Mouse (Mus musculus): ENCODE measurements around the gene Mrps27. TPM values are rescaled to one million over a fixed set of nuclear protein-coding genes. Genes with fewer than 3 reads are reported as not detected.

The Mrps27 gene
- total RNA-seq, 1 experiment from 2014 or later, result 5.2 TPM

- ATAC-seq (ENCODE audit: extremely low read depth, insufficient number of reproducible peaks, low FRiP score, poor library complexity, severe bottlenecking), result no peak
Observed at GRCm38 (mm10) chr13:99343876-99344598, 549 bp upstream of the Mrps27 start.

- ATAC-seq (ENCODE audit: extremely low read depth, insufficient number of reproducible peaks, low FRiP score, poor library complexity, severe bottlenecking), result no peak
Observed at GRCm38 (mm10) chr13:99350009-99350408, 5.4 kb downstream of the Mrps27 start.

GRCm38 (mm10) chr13:99351186-99351585, 6.6 kb downstream of the Mrps27 start:
- ATAC-seq (ENCODE audit: extremely low read depth, insufficient number of reproducible peaks, low FRiP score, poor library complexity, severe bottlenecking), result no peak

- no peak for ATAC-seq (ENCODE audit: extremely low read depth, insufficient number of reproducible peaks, low FRiP score, poor library complexity, severe bottlenecking)
Observed at GRCm38 (mm10) chr13:99351596-99351995, 7.0 kb downstream of the Mrps27 start.

GRCm38 (mm10) chr13:99352758-99353489, 8.3 kb downstream of the Mrps27 start:
- ATAC-seq (ENCODE audit: extremely low read depth, insufficient number of reproducible peaks, low FRiP score, poor library complexity, severe bottlenecking), result peak; percentile 99

GRCm38 (mm10) chr13:99353490-99353851, 8.9 kb downstream of the Mrps27 start:
- no peak for ATAC-seq (ENCODE audit: extremely low read depth, insufficient number of reproducible peaks, low FRiP score, poor library complexity, severe bottlenecking)

GRCm38 (mm10) chr13:99355072-99355471, 10.5 kb downstream of the Mrps27 start:
- ATAC-seq (ENCODE audit: extremely low read depth, insufficient number of reproducible peaks, low FRiP score, poor library complexity, severe bottlenecking), result no peak

- ATAC-seq (ENCODE audit: extremely low read depth, insufficient number of reproducible peaks, low FRiP score, poor library complexity, severe bottlenecking), result no peak
Observed at GRCm38 (mm10) chr13:99355861-99356260, 11.3 kb downstream of the Mrps27 start.

GRCm38 (mm10) chr13:99356428-99357265, 12.1 kb downstream of the Mrps27 start:
- no peak for ATAC-seq (ENCODE audit: extremely low read depth, insufficient number of reproducible peaks, low FRiP score, poor library complexity, severe bottlenecking)

GRCm38 (mm10) chr13:99358921-99359320, 14.3 kb downstream of the Mrps27 start:
- ATAC-seq (ENCODE audit: extremely low read depth, insufficient number of reproducible peaks, low FRiP score, poor library complexity, severe bottlenecking), result no peak

GRCm38 (mm10) chr13:99363866-99364265, 19.3 kb downstream of the Mrps27 start:
- ATAC-seq (ENCODE audit: extremely low read depth, insufficient number of reproducible peaks, low FRiP score, poor library complexity, severe bottlenecking), result no peak

- ATAC-seq (ENCODE audit: extremely low read depth, insufficient number of reproducible peaks, low FRiP score, poor library complexity, severe bottlenecking), result no peak
Observed at GRCm38 (mm10) chr13:99366422-99367175, 22.0 kb downstream of the Mrps27 start.

GRCm38 (mm10) chr13:99367554-99368174, 23.1 kb downstream of the Mrps27 start:
- ATAC-seq (ENCODE audit: extremely low read depth, insufficient number of reproducible peaks, low FRiP score, poor library complexity, severe bottlenecking), result no peak

GRCm38 (mm10) chr13:99369103-99369502, 24.5 kb downstream of the Mrps27 start:
- no peak for ATAC-seq (ENCODE audit: extremely low read depth, insufficient number of reproducible peaks, low FRiP score, poor library complexity, severe bottlenecking)

GRCm38 (mm10) chr13:99371285-99371684, 26.7 kb downstream of the Mrps27 start:
- ATAC-seq (ENCODE audit: extremely low read depth, insufficient number of reproducible peaks, low FRiP score, poor library complexity, severe bottlenecking), result no peak

GRCm38 (mm10) chr13:99373684-99374083, 29.1 kb downstream of the Mrps27 start:
- ATAC-seq (ENCODE audit: extremely low read depth, insufficient number of reproducible peaks, low FRiP score, poor library complexity, severe bottlenecking), result no peak

- ATAC-seq (ENCODE audit: extremely low read depth, insufficient number of reproducible peaks, low FRiP score, poor library complexity, severe bottlenecking), result no peak
Observed at GRCm38 (mm10) chr13:99374191-99374590, 29.6 kb downstream of the Mrps27 start.

GRCm38 (mm10) chr13:99375550-99375949, 31.0 kb downstream of the Mrps27 start:
- peak; percentile 46; the same call in 1 of the 2 replicates for ATAC-seq (ENCODE audit: extremely low read depth, insufficient number of reproducible peaks, low FRiP score, poor library complexity, severe bottlenecking)
